Mouse (Mus musculus): ENCODE measurements around the gene Nkiras1. TPM values are rescaled to one million over a fixed set of nuclear protein-coding genes. Genes with fewer than 3 reads are reported as not detected.
"Not testable (repeated sequence)": the region's sequence is repeated elsewhere in the genome, so short reads cannot be mapped to it uniquely, and the experiment has no call there.

The Nkiras1 gene
- polyA plus RNA-seq, 1 experiment from 2014 or later: 21.5 TPM

GRCm38 (mm10) chr14:18238131-18238749 lies 32.7 kb upstream of the Nkiras1 start:
- H3K9me3 ChIP-seq: no peaks in the 10 kb centered on the region
- under 1% methylated on average over 71 of the region's 71 CpGs for WGBS
- peak overlapping the region; percentile 84 for H3K4me3 ChIP-seq
- H3K4me2 ChIP-seq (replicated peaks): peak overlapping the region; percentile 79
- no peaks in the 10 kb centered on the region for H3K4me1 ChIP-seq
- peak overlapping the region; percentile 66 for H3K9ac ChIP-seq
- no peaks in the 10 kb centered on the region for H3K27me3 ChIP-seq
- H3K27ac ChIP-seq: peak overlapping the region; percentile 88
- peak; percentile 91 for ATAC-seq (ENCODE audit: insufficient number of reproducible peaks, insufficient read depth, low FRiP score, low TSS enrichment)
- no peaks in the 10 kb centered on the region for H3K36me3 ChIP-seq

DNA sequence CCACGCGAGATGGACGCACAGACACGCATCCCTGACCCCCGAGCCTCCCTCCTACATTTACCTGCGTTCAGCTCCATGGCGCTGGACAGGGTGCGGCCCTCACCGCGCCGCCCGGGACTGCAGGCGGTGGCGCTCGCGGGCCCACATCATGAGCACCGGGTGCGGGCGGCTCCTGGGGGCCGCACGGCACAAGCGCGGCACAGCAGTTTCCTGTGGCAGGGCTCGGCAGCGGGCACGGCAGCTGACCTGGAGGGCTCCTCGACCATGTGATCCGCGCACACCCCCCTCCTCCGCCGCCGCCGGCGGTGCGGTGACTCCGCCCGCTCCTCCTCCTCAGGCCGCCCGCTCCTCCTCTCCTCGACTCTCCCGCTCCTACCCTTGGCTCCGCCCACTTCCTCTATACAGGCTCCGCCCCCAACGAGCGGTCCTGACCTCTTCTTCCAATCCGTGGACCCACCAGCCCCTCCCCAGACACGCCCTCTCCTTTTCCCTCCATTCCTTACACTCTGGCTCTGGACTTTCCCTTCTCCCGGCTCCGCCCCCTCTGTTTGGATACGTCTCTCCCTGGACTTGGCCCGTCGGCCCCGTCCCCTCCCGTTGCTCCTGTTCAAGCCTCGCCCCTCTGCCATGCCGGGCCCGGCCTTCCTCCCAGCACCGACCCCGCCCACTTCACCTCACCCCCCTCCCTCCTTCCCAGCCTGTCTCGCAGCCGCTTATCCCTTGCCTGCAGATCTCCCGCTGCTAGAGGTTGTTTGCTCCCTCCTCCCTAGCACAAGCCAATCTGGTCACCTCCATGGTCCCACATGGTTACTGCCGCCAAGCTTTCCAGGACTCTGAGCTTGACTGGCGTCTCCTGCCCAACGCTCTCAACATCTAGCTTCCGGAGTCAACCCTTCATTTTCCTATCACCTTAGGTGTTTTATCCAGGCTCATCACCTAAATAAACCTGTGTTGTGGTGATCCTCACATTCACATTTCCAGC lies 31.9 kb upstream of the Nkiras1 start, which contains the start of gene Nr1d2:
Gene Nr1d2, minus strand, starts transcription at position 378 of the 982 bp plus-strand sequence.
- Histone ChIP-seq H3K9me3 (no peaks in the 10 kb centered on the region), H3K9ac (peak within 1 kb of the TSS; percentile 66), H3K27ac (peak within 1 kb of the TSS; percentile 88), H3K4me2 (replicated peaks) (peak within 1 kb of the TSS; percentile 79), H3K36me3 (no peaks in the 10 kb centered on the region), H3K4me1 (no peaks in the 10 kb centered on the region), H3K27me3 (no peaks in the 10 kb centered on the region), H3K4me3 (peak within 1 kb of the TSS; percentile 84)
- WGBS: 1% methylated on average over 52 of the region's 66 CpGs
- peak; percentile 96 for ATAC-seq (ENCODE audit: insufficient number of reproducible peaks, insufficient read depth, low FRiP score, low TSS enrichment)

DNA sequence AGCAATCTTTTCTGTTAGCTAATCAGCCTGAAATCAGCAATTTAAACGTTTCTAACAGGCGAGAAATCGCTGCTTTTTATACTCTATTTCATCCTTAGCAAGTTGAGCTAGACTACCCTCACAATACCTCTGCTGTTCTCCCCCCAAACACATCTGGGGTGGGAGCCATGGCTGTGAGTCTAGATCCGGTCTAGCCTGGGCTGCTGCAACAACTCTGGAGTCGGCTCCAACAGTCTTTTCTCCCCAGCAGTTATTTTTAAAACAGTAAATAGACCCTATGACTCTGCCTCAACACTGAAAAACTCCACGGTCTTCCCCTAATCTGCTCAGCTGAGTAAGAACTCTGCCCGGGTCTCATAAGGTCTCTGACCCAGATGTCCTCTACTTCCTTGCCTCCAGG lies 30.8 kb upstream of the Nkiras1 start:
- H3K36me3 ChIP-seq: no peaks in the 10 kb centered on the region
- no peak overlapping the region for H3K9ac ChIP-seq
- no peak overlapping the region for H3K4me3 ChIP-seq
- no peaks in the 10 kb centered on the region for H3K27me3 ChIP-seq
- no peak for ATAC-seq (ENCODE audit: insufficient number of reproducible peaks, insufficient read depth, low FRiP score, low TSS enrichment)
- no peak overlapping the region for H3K4me2 ChIP-seq (replicated peaks)
- no peaks in the 10 kb centered on the region for H3K9me3 ChIP-seq
- H3K27ac ChIP-seq: no peak overlapping the region
- 47% methylated on average over 7 of the region's 7 CpGs for WGBS
- H3K4me1 ChIP-seq: no peaks in the 10 kb centered on the region

GRCm38 (mm10) chr14:18241786-18242185 lies 29.1 kb upstream of the Nkiras1 start:
- no peak overlapping the region for H3K9ac ChIP-seq
- H3K4me1 ChIP-seq: no peaks in the 10 kb centered on the region
- no peak for ATAC-seq (ENCODE audit: insufficient number of reproducible peaks, insufficient read depth, low FRiP score, low TSS enrichment)
- no peaks in the 10 kb centered on the region for H3K27me3 ChIP-seq
- 90% methylated on average over 4 of the region's 4 CpGs for WGBS
- no peak overlapping the region for H3K27ac ChIP-seq
- H3K4me2 ChIP-seq (replicated peaks): no peak overlapping the region
- H3K4me3 ChIP-seq: no peak overlapping the region
- H3K36me3 ChIP-seq: no peaks in the 10 kb centered on the region
- H3K9me3 ChIP-seq: no peaks in the 10 kb centered on the region

- H3K9ac ChIP-seq: no peak overlapping the region
- no peak overlapping the region for H3K4me2 ChIP-seq (replicated peaks)
- H3K4me1 ChIP-seq: no peaks in the 10 kb centered on the region
- H3K27ac ChIP-seq: no peak overlapping the region
- H3K4me3 ChIP-seq: no peak overlapping the region
- 84% methylated on average over 21 of the region's 21 CpGs for WGBS
- no peaks in the 10 kb centered on the region for H3K9me3 ChIP-seq
- H3K27me3 ChIP-seq: no peaks in the 10 kb centered on the region
- ATAC-seq (ENCODE audit: insufficient number of reproducible peaks, insufficient read depth, low FRiP score, low TSS enrichment): no peak
- no peaks in the 10 kb centered on the region for H3K36me3 ChIP-seq
Observed at GRCm38 (mm10) chr14:18242638-18243130, 28.3 kb upstream of the Nkiras1 start.

DNA sequence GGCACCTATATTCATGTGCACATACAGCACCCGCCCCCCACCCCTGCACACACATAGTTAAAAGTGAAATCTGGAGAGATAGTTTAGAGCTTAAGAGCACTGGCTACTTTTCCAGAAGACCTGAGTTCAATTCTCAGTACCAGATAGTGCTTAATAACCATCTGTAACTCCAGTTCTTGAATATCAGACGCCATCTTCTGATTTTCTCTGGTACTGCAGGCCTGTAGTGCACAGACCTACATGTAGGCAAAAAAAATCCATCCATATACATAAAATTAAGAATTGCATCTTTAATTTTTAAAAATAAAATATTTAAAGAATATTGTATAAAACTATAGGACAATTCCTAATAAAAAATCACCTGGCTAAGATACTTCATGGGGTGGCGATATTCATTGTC lies 9.7 kb upstream of the Nkiras1 start:
- peaks cover 4% of the 10 kb centered on the region; the same call in 1 of the 2 replicates for H3K36me3 ChIP-seq
- no peaks in the 10 kb centered on the region for H3K9me3 ChIP-seq
- H3K4me2 ChIP-seq (replicated peaks): no peak overlapping the region
- ATAC-seq (ENCODE audit: insufficient number of reproducible peaks, insufficient read depth, low FRiP score, low TSS enrichment): no peak
- WGBS: 77% methylated on average over 3 of the region's 3 CpGs
- H3K27ac ChIP-seq: no peak overlapping the region
- H3K9ac ChIP-seq: no peak overlapping the region
- no peak overlapping the region for H3K4me3 ChIP-seq
- H3K4me1 ChIP-seq: 0 out of 2 replicates have a peak, but pooled peaks cover 5% of the 10 kb centered on the region
- H3K27me3 ChIP-seq: no peaks in the 10 kb centered on the region

DNA sequence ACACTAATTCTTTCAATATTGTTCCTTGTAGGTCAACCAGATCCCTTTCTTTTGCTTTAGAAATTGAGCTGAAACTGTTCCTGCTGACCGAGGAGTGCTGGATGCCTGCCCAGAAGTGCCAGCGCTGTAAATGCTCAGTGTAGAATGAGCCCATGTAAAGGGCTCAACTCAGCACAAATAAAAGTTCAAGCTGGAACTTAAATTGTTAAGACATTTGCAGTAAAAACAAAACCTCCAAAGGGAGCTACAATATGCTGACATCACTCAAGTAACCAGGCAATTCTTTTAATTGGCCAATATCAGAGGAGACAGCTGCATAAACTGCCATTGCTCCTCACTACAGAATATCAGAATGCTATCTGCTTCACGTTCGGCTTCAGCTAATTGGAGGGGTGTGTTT lies 7.5 kb upstream of the Nkiras1 start:
- Histone ChIP-seq H3K4me1 (0 out of 2 replicates have a peak, but pooled peaks cover 5% of the 10 kb centered on the region), H3K9ac (no peak overlapping the region), H3K9me3 (no peaks in the 10 kb centered on the region), H3K27ac (no peak overlapping the region), H3K4me2 (replicated peaks) (no peak overlapping the region), H3K4me3 (no peak overlapping the region), H3K36me3 (peaks cover 22% of the 10 kb centered on the region), H3K27me3 (no peaks in the 10 kb centered on the region)
- no peak for ATAC-seq (ENCODE audit: insufficient number of reproducible peaks, insufficient read depth, low FRiP score, low TSS enrichment)
- WGBS: 38% methylated on average over 4 of the region's 4 CpGs

DNA sequence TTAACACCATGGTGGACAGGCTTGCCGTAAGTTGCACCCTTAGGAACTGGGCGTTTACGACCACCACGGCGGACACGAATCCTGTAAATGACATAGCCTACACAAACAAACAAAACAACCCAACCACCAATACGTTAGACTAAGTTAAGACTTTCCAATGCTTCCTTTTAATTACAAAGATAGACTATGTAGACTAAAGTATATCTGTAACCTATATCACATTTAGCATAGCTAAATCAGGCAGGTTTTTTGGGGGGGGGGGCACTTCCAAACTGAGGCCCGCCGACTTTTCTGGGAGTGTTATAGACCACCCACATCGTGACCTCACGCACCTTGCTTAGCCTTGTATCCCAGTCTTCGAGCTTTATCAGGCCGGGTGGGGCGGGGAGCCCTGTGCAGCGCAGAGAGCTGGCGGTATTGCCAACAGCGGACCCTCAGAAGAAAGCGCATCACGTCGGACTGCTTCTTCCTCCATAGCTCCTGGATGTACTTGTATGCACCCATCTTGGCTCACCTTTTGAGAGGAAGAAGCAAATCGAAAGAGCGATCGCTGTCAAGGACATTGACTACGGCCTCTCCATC lies 898 bp upstream of the Nkiras1 start:
- Histone ChIP-seq H3K4me2 (replicated peaks) (peak overlapping the region; percentile 66), H3K4me3 (peak overlapping the region; percentile 93), H3K36me3 (peaks cover 25% of the 10 kb centered on the region), H3K27ac (peak overlapping the region; percentile 84), H3K9ac (peak overlapping the region; percentile 95)
- H3K27me3 ChIP-seq; ATAC-seq (ENCODE audit: insufficient number of reproducible peaks, insufficient read depth, low FRiP score, low TSS enrichment); H3K4me1 ChIP-seq; H3K9me3 ChIP-seq: not testable (repeated sequence)
- under 1% methylated on average over 24 of the region's 24 CpGs for WGBS

GRCm38 (mm10) chr14:18271666-18272065 lies 730 bp downstream of the Nkiras1 start:
- Histone ChIP-seq H3K9me3 (no peaks in the 10 kb centered on the region), H3K4me1 (peaks cover 8% of the 10 kb centered on the region; the same call in 1 of the 2 replicates), H3K27me3 (no peaks in the 10 kb centered on the region), H3K4me2 (replicated peaks) (peak overlapping the region; percentile 55), H3K4me3 (peak overlapping the region; percentile 93), H3K36me3 (peaks cover 20% of the 10 kb centered on the region), H3K27ac (0 out of 2 replicates have a peak overlapping the region, but pooled peaks have one; percentile 71), H3K9ac (peak overlapping the region; percentile 51; the same call in 1 of the 2 replicates)
- WGBS: 8% methylated on average over 7 of the region's 7 CpGs
- ATAC-seq (ENCODE audit: insufficient number of reproducible peaks, insufficient read depth, low FRiP score, low TSS enrichment): no peak

GRCm38 (mm10) chr14:18274526-18274925 lies 3.6 kb downstream of the Nkiras1 start:
- peaks cover 20% of the 10 kb centered on the region for H3K36me3 ChIP-seq
- ATAC-seq (ENCODE audit: insufficient number of reproducible peaks, insufficient read depth, low FRiP score, low TSS enrichment): no peak
- no peak overlapping the region for H3K27ac ChIP-seq
- 92% methylated on average over 1 of the region's 1 CpGs for WGBS
- H3K9ac ChIP-seq: no peak overlapping the region
- no peaks in the 10 kb centered on the region for H3K27me3 ChIP-seq
- peaks cover 8% of the 10 kb centered on the region; the same call in 1 of the 2 replicates for H3K4me1 ChIP-seq
- H3K4me2 ChIP-seq (replicated peaks): no peak overlapping the region
- no peak overlapping the region for H3K4me3 ChIP-seq
- no peaks in the 10 kb centered on the region for H3K9me3 ChIP-seq

- Histone ChIP-seq H3K9ac (no peak overlapping the region), H3K4me3 (no peak overlapping the region), H3K36me3 (peaks cover 37% of the 10 kb centered on the region), H3K27ac (no peak overlapping the region), H3K4me1 (no peaks in the 10 kb centered on the region), H3K4me2 (replicated peaks) (no peak overlapping the region), H3K9me3 (no peaks in the 10 kb centered on the region), H3K27me3 (no peaks in the 10 kb centered on the region)
- no peak for ATAC-seq (ENCODE audit: insufficient number of reproducible peaks, insufficient read depth, low FRiP score, low TSS enrichment)
- WGBS: 87% methylated on average over 5 of the region's 5 CpGs
Observed at GRCm38 (mm10) chr14:18280375-18280774, 9.4 kb downstream of the Nkiras1 start.

All from embryonic facial prominence, embryonic 12.5 days (tissue).